Mouse (Mus musculus) embryonic facial prominence, embryonic 14.5 days (tissue): Measurements from ENCODE around the gene Ccdc194. TPM values are rescaled to one million over a fixed set of nuclear protein-coding genes. Genes with fewer than 3 reads are reported as not detected.
"Not testable (repeated sequence)": the region's sequence is repeated elsewhere in the genome, so short reads cannot be mapped to it uniquely, and the experiment has no call there.

Experiments
- ATAC-seq: fragments of 200-750 bp; cut with Nextera tagmentation; 2 replicates; pipeline ENCODE4 v1.8.0; 2017; ENCODE audit warnings: low read depth, moderate number of reproducible peaks, moderate TSS enrichment
- DNase-seq: peaks from one replicate; pipeline ENCODE4 v3.0.0-alpha.2; 2015; ENCODE audit warnings: low spot score
- H3K27ac ChIP-seq: fragments of 300-500 bp; sonication (generic); replicated peaks from 2 replicates; pipeline ENCODE4 v1.5.1; 2014; ENCODE audit warnings: low read depth, mild to moderate bottlenecking, low read length, moderate library complexity
- H3K27me3 ChIP-seq: fragments of 300-500 bp; sonication (generic); replicated peaks from 2 replicates; pipeline ENCODE4 v1.6.1; 2014; ENCODE audit warnings: low read length; ENCODE audit not compliant: control insufficient read depth, insufficient read depth
- H3K36me3 ChIP-seq: fragments of 300-500 bp; sonication (generic); 2 replicates; pipeline ENCODE4 v1.6.1; 2014; ENCODE audit warnings: low read length, mixed read lengths; ENCODE audit not compliant: control insufficient read depth, insufficient read depth
- H3K4me1 ChIP-seq: fragments of 300-500 bp; sonication (generic); 2 replicates; pipeline ENCODE4 v1.6.1; 2014; ENCODE audit warnings: antibody characterized with exemption, low read length; ENCODE audit not compliant: control insufficient read depth, insufficient read depth
- H3K4me2 ChIP-seq: fragments of 300-500 bp; sonication (generic); 2 replicates; pipeline ENCODE4 v1.6.1; 2014; ENCODE audit warnings: low read depth, mild to moderate bottlenecking, low read length, moderate library complexity, mixed read lengths
- H3K4me3 ChIP-seq: fragments of 300-500 bp; sonication (generic); 2 replicates; pipeline ENCODE4 v1.5.1; 2014; ENCODE audit warnings: low read depth, mild to moderate bottlenecking, low read length
- H3K9ac ChIP-seq: fragments of 300-500 bp; sonication (generic); 2 replicates; pipeline ENCODE4 v1.6.1; 2014; ENCODE audit warnings: low read depth, mild to moderate bottlenecking, low read length, moderate library complexity, mixed read lengths
- H3K9me3 ChIP-seq: fragments of 300-500 bp; sonication (generic); 2 replicates; pipeline ENCODE4 v1.6.1; 2016; ENCODE audit warnings: low read length; ENCODE audit not compliant: control insufficient read depth
- WGBS: fragments of 180-500 bp; shearing (Covaris S2); extraction: QIAGEN DNeasy Blood & Tissue Kit; methylation state at CpG from one replicate; pipeline ENCODE4 v1.1.7; 2014; 5-methylcytosine and 5-hydroxymethylcytosine counted together
- polyA plus RNA-seq: library from polyadenylated mRNA; unstranded; fragments of >200 nt; fragmentation: Nextera tagmentation; extraction: Ambion mirVana; gene quantifications from 2 replicates; pipeline ENCODE4 v1.2.1, GENCODE M21; 2014

Ccdc194 gene
- polyA plus RNA-seq, 1 experiment from 2014 or later: 3.5 TPM

GRCm38 (mm10) chr8:71543755-71544154, 18.2 kb upstream of the Ccdc194 start:
- peak overlapping the region; percentile 93 for H3K4me3 ChIP-seq
- H3K9me3 ChIP-seq: no peaks in the 10 kb centered on the region
- DNase-seq (no peak), ATAC-seq (no peak)
- peaks cover 34% of the 10 kb centered on the region for H3K36me3 ChIP-seq
- no peaks in the 10 kb centered on the region for H3K27me3 ChIP-seq
- 84% methylated on average over 9 of the region's 9 CpGs for WGBS
- H3K4me1 ChIP-seq: peaks cover 7% of the 10 kb centered on the region
- no peak overlapping the region for H3K27ac ChIP-seq
- H3K9ac ChIP-seq: peak overlapping the region; percentile 82; the same call in 1 of the 2 replicates
- H3K4me2 ChIP-seq: peak overlapping the region; percentile 82

- DNase-seq (peak; percentile 100), ATAC-seq (peak; percentile 97)
- Histone ChIP-seq H3K36me3 (peaks cover 25% of the 10 kb centered on the region), H3K9me3 (no peaks in the 10 kb centered on the region), H3K4me1 (peaks cover 10% of the 10 kb centered on the region), H3K27me3 (no peaks in the 10 kb centered on the region), H3K4me2 (peak within 1 kb of the TSS; percentile 82), H3K9ac (peak within 1 kb of the TSS; percentile 82), H3K4me3 (peak within 1 kb of the TSS; percentile 93), H3K27ac (no peak within 1 kb of the TSS; the same call in 1 of the 2 replicates)
- WGBS: 0% methylated on average over 21 of the region's 55 CpGs
These were observed 17.3 kb upstream of the Ccdc194 start, which contains the start of gene Mvb12a for GRCm38 (mm10) chr8:71542632-71543343. TSS of gene Mvb12a (plus strand) at chr8:71542922.

- peak within 1 kb of the TSS; percentile 44 for H3K4me3 ChIP-seq
- H3K4me2 ChIP-seq: peak within 1 kb of the TSS; percentile 67
- H3K4me1 ChIP-seq: peaks cover 7% of the 10 kb centered on the region; the same call in 1 of the 2 replicates
- H3K27ac ChIP-seq: peak within 1 kb of the TSS; percentile 59
- no peaks in the 10 kb centered on the region for H3K9me3 ChIP-seq
- peak within 1 kb of the TSS; percentile 54 for H3K9ac ChIP-seq
- H3K27me3 ChIP-seq: no peaks in the 10 kb centered on the region
- no peaks in the 10 kb centered on the region for H3K36me3 ChIP-seq
- peak; percentile 89 for ATAC-seq
- WGBS: 3% methylated on average over 35 of the region's 37 CpGs
- DNase-seq: peak; percentile 97
These were observed 11.7 kb upstream of the Ccdc194 start, which contains the start of gene Bst2 for GRCm38 (mm10) chr8:71537028-71537867. TSS of gene Bst2 (minus strand) at chr8:71537456.

GRCm38 (mm10) chr8:71535663-71536062, 10.2 kb upstream of the Ccdc194 start:
- H3K4me2 ChIP-seq: no peak overlapping the region

GRCm38 (mm10) chr8:71534263-71534810, 8.8 kb upstream of the Ccdc194 start:
- Histone ChIP-seq H3K9me3 (no peaks in the 10 kb centered on the region), H3K9ac (no peak overlapping the region), H3K27me3 (no peaks in the 10 kb centered on the region), H3K36me3 (no peaks in the 10 kb centered on the region), H3K4me3 (no peak overlapping the region), H3K27ac (no peak overlapping the region), H3K4me2 (no peak overlapping the region), H3K4me1 (peaks cover 11% of the 10 kb centered on the region; the same call in 1 of the 2 replicates)
- 46% methylated on average over 3 of the region's 3 CpGs for WGBS
- DNase-seq: no peak
- no peak for ATAC-seq

More at GRCm38 (mm10) chr8:71535663-71536062, 10.2 kb upstream of the Ccdc194 start:
- WGBS: 60% methylated on average over 5 of the region's 5 CpGs
- Histone ChIP-seq H3K27me3 (no peaks in the 10 kb centered on the region), H3K4me3 (no peak overlapping the region), H3K4me1 (peaks cover 8% of the 10 kb centered on the region; the same call in 1 of the 2 replicates), H3K9me3 (no peaks in the 10 kb centered on the region), H3K9ac (no peak overlapping the region), H3K27ac (no peak overlapping the region), H3K36me3 (no peaks in the 10 kb centered on the region)
- no peak for ATAC-seq
- DNase-seq: no peak

GRCm38 (mm10) chr8:71530735-71531467, 5.4 kb upstream of the Ccdc194 start:
- Histone ChIP-seq H3K9ac (0 out of 2 replicates have a peak overlapping the region, but pooled peaks have one; percentile 8), H3K27me3 (peaks cover 12% of the 10 kb centered on the region)
- H3K4me3 ChIP-seq, ATAC-seq, H3K4me1 ChIP-seq, H3K9me3 ChIP-seq, H3K4me2 ChIP-seq, H3K36me3 ChIP-seq, H3K27ac ChIP-seq: not testable (repeated sequence)
- 52% methylated on average over 4 of the region's 12 CpGs for WGBS
- DNase-seq: peak; percentile 44

GRCm38 (mm10) chr8:71528362-71529073, 3.0 kb upstream of the Ccdc194 start:
- Histone ChIP-seq H3K9me3 (no peaks in the 10 kb centered on the region), H3K36me3 (no peaks in the 10 kb centered on the region), H3K4me2 (no peak overlapping the region), H3K27me3 (peaks cover 27% of the 10 kb centered on the region), H3K27ac (peak overlapping the region; percentile 52), H3K4me1 (peaks cover 7% of the 10 kb centered on the region), H3K9ac (no peak overlapping the region), H3K4me3 (no peak overlapping the region)
- ATAC-seq (no peak), DNase-seq (no peak)
- WGBS: 75% methylated on average over 11 of the region's 11 CpGs
